Mouse (Mus musculus) urinary bladder, postnatal 25 days (tissue): ENCODE measurements around the gene Mdh1b.

Source experiments
- DNase-seq: peaks from one replicate; pipeline ENCODE4 v3.0.0; 2022; ENCODE audit warnings: low spot score

Mdh1b gene

DNA sequence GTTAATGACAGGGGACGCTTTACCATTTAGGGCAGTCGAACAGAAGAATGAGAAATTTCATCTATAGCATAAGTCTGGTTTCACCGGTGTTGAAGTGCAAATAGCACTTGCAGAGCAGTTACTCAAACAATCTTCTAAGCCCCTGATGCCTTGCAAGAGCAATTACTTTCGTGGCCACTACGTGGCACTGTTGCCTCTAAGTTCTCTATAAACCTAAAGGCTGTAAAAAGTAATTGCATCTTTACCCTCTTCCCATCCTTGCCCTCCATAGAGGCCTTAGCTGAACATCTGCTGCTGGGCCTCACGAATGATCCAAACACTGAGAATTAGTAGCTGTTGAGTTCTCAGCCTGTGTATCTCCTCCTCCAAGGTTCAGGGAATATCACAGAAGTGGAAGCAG lies 72.1 kb downstream of the Mdh1b start:
- DNase-seq = peak; percentile 45
